Mouse (Mus musculus) heart, embryonic 10.5 days (tissue): ENCODE measurements at regions not wholly inside any gene's neighbourhood (a gene's known extent, or its start where the extent isn't known, plus 50 kb on each side); places are given as distances from the start of the nearest gene placed in this dataset.
A peak's percentile ranks its signal among the peaks of the same experiment; 100 is the strongest.

Experiments used
- DNase-seq: peaks from one replicate; pipeline ENCODE4 v3.0.0-alpha.2; 2017; ENCODE audit warnings: low spot score
- H3K27ac ChIP-seq: fragments of 300-500 bp; sonication (generic); 2 replicates; pipeline ENCODE4 v1.5.1; 2016; ENCODE audit warnings: mild to moderate bottlenecking
- H3K27me3 ChIP-seq: fragments of 300-500 bp; sonication (generic); 2 replicates; pipeline ENCODE4 v1.6.1; 2016; ENCODE audit warnings: mild to moderate bottlenecking; ENCODE audit not compliant: poor library complexity, insufficient read depth, severe bottlenecking
- H3K36me3 ChIP-seq: fragments of 300-500 bp; sonication (generic); 2 replicates; pipeline ENCODE4 v1.6.1; 2016; ENCODE audit warnings: mild to moderate bottlenecking, moderate library complexity
- H3K4me1 ChIP-seq: fragments of 300-500 bp; sonication (generic); 2 replicates; pipeline ENCODE4 v1.6.1; 2016; ENCODE audit warnings: mild to moderate bottlenecking
- H3K4me3 ChIP-seq: fragments of 300-500 bp; sonication (generic); 2 replicates; pipeline ENCODE4 v1.5.1; 2016; ENCODE audit warnings: mild to moderate bottlenecking, moderate library complexity
- H3K9me3 ChIP-seq: fragments of 300-500 bp; sonication (generic); 2 replicates; pipeline ENCODE4 v1.6.1; 2016; ENCODE audit warnings: mild to moderate bottlenecking, moderate library complexity
- WGBS: fragments of 180-500 bp; shearing (Covaris S2); methylation state at CpG from one replicate; pipeline ENCODE4 v1.1.7; 2016; 5-methylcytosine and 5-hydroxymethylcytosine counted together

DNA sequence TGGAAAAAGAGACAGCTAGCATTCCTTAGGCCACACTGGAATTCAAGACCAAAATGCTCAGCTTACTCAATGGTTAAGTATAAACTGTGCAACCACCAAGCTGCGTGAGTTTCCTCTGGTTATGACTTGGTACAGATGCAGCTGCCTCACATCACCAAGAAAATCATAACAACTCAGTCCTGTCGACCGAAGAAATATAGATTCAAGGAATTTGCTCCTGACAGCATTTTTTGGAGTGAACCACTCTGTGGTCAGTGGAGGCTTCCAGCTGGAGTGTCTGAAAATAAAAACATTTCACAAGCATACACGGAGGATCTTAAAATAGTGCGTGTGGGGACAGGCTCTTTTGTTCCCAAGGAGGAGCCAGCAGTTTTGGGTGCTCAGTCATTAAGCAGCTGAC is 253.8 kb downstream of the Bckdhb start:
- Histone ChIP-seq H3K9me3 (no peaks in the 10 kb centered on the region), H3K27ac (no peak overlapping the region), H3K36me3 (no peaks in the 10 kb centered on the region), H3K27me3 (no peaks in the 10 kb centered on the region), H3K4me1 (no peaks in the 10 kb centered on the region), H3K4me3 (no peak overlapping the region)
- WGBS = 75% methylated on average over 5 of the region's 5 CpGs
- no peak for DNase-seq

DNA sequence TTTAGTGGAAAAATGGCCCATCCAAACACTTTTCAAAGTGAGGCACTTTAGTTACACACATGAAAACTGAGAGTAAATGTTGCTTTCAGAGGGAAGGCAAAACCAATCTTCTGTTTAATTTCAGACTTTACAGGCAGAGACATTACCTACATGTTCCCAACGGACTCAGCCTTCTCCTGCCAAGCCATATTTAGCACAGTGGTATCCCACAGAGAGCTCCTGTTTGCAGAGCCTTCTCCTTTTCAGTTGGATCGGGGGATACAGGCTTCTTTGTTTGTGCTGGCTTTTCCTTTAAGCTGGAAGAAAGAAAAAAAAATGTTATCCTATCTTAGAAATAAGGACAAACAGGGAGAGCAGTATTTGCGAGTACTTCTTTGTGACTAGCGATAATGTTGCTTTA is 254.3 kb downstream of the Bckdhb start:
- 51% methylated on average over 4 of the region's 4 CpGs for WGBS
- no peaks in the 10 kb centered on the region for H3K9me3 ChIP-seq

DNA sequence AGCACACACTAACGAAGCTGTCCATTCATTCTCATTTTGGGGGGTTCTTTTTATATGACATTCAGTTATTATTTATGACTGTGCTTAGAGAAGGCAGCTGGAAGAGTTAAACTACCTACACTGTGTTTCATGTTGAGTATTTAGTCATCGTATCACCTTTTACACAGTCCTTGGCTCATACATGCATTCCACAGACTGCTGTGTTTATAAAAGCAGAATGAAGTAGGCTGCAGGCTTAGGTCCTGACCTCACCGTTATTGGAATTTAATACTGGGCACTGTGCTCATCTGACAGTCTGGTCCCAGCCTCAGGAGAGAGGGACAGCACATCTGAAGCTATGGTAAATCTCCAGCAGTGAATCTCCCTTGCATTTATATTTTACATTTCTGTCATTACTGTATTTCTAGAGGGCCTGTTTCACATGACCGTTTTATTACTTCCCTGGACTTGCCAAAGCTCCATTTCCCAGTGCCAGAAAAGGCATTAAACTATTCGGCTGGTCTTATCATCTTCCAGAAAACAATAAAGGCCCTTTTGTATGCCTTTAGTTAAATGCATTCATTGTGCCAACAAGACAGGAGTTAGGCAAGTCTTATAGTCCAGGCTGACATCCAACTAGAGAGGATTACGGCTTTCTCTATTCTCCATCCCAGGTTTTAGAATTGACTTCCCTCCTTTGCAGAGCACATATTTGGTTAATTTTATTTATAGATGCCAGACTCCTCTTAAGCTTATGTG is 258.9 kb downstream of the Bckdhb start:
- Histone ChIP-seq H3K27me3 (no peaks in the 10 kb centered on the region), H3K4me1 (no peaks in the 10 kb centered on the region), H3K27ac (no peak overlapping the region), H3K9me3 (no peaks in the 10 kb centered on the region), H3K4me3 (no peak overlapping the region), H3K36me3 (no peaks in the 10 kb centered on the region)
- no peak for DNase-seq
- 77% methylated on average over 6 of the region's 6 CpGs for WGBS

More for the DNA sequence above, 254.3 kb downstream of the Bckdhb start:
- Histone ChIP-seq H3K36me3 (no peaks in the 10 kb centered on the region), H3K4me3 (no peak overlapping the region), H3K27me3 (no peaks in the 10 kb centered on the region), H3K4me1 (no peaks in the 10 kb centered on the region), H3K27ac (no peak overlapping the region)
- no peak for DNase-seq

DNA sequence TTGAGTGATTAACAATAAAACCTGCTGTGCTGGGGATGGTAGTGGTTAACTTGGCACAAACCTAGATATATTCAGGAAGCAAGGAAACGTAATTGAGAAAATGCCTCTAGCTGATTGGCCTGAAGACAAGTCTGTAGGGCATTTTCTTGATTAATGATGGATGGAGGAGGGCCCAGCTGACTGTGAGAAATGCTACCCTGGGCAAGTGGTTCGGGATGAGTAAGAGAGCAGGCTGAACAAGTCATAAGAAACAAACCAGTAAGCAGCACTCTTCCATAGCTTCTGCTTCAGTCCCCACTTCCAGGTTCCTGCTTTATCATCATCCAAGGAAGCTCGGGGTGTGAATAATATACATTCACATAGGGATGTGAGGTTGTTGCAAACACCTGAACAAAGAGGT is 262.6 kb downstream of the Bckdhb start:
- WGBS = 69% methylated on average over 3 of the region's 3 CpGs
- DNase-seq = no peak

DNA sequence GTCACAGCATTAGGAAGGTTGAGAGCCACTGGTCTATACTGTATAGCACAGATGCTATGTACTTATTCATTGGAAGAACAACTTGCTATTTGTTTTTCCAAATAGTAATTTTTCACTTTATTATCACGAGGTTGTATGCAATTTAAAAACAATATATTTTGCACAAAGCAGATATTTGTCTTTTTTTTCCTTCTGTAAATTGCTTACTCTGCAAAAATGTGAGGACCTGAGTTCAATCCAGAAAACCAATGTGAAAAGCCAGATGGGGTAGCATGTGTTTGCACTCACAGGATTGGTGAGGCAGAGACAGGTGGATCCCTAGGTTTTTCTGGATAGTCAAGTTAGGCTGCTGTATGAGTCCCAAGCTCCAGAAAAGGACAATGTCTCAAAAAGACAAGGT is 268.5 kb downstream of the Bckdhb start:
- no peak for DNase-seq
- no peaks in the 10 kb centered on the region for H3K36me3 ChIP-seq
- no peak overlapping the region for H3K27ac ChIP-seq
- H3K4me1 ChIP-seq = no peaks in the 10 kb centered on the region
- H3K4me3 ChIP-seq = no peak overlapping the region
- H3K9me3 ChIP-seq = no peaks in the 10 kb centered on the region
- 57% methylated on average over 1 of the region's 1 CpGs for WGBS
- H3K27me3 ChIP-seq = no peaks in the 10 kb centered on the region

More for the DNA sequence above, 262.6 kb downstream of the Bckdhb start:
- no peak overlapping the region for H3K27ac ChIP-seq
- no peaks in the 10 kb centered on the region for H3K9me3 ChIP-seq
- H3K36me3 ChIP-seq = no peaks in the 10 kb centered on the region
- no peaks in the 10 kb centered on the region for H3K4me1 ChIP-seq
- H3K27me3 ChIP-seq = no peaks in the 10 kb centered on the region
- no peak overlapping the region for H3K4me3 ChIP-seq

DNA sequence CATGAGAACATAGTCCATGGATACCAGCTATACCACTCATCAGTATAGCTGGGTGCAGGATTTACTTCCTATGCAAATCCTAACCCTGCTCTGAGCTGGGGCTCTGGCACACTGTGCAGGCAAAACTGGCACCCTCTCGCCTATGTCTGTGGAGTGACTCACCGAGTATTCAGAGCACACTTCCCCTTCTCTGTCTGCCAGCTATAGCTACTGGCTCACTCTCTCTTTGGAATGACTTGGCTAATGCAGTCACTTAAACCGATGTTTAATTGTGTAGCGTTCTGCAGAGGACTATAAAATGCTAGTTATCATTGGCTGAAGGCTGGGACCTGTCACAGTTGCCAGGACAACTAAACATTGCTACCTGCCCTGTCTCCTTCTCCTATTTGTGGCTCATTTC is 269.8 kb downstream of the Bckdhb start:
- no peaks in the 10 kb centered on the region for H3K4me1 ChIP-seq
- H3K4me3 ChIP-seq = no peak overlapping the region
- H3K27ac ChIP-seq = no peak overlapping the region
- H3K9me3 ChIP-seq = no peaks in the 10 kb centered on the region
- no peak for DNase-seq
- 79% methylated on average over 4 of the region's 4 CpGs for WGBS
- no peaks in the 10 kb centered on the region for H3K27me3 ChIP-seq
- H3K36me3 ChIP-seq = no peaks in the 10 kb centered on the region

DNA sequence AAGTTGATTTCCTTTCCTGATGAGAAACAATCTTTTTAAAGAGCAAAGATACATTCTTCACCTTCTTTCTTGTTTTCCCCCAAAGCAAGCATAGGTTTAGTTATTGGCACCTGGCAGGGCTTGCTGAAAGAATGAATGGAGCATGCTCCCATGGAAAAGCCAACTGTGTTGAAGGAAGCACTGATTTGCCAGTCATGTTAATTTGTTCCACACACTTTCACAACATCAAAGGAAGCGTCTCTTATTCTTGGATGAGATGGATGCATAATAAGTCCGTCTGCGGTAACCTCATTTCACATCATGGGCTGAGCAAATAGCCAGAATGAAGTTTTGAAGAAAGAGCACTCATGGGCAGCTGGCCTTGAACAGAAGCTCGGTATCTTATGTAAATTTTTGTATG is 270.4 kb downstream of the Bckdhb start:
- Histone ChIP-seq H3K4me3 (no peak overlapping the region), H3K36me3 (no peaks in the 10 kb centered on the region), H3K27me3 (no peaks in the 10 kb centered on the region), H3K9me3 (no peaks in the 10 kb centered on the region), H3K4me1 (no peaks in the 10 kb centered on the region), H3K27ac (no peak overlapping the region)
- WGBS = 84% methylated on average over 4 of the region's 4 CpGs
- DNase-seq = no peak

DNA sequence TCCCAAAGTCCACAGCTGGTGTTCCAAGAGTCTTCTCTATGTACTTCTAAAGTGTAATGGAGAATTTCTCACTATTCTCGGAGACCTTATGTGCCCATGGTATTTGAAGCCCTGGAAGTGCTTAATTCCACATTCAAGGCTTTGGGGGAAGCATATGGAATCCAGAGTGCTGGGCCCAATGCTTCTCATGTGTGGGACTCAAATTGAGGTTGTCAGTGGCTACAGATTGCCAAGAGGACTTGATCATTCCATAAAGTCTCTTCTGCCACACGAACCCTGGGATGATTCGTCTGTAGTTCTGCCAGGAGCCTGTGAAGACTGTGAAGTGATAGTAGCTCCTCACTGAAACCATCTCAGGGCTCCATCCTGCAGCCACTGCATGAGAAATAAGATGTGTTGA is 275.3 kb downstream of the Bckdhb start:
- DNase-seq = no peak
- 78% methylated on average over 3 of the region's 3 CpGs for WGBS
- H3K4me3 ChIP-seq = no peak overlapping the region

DNA sequence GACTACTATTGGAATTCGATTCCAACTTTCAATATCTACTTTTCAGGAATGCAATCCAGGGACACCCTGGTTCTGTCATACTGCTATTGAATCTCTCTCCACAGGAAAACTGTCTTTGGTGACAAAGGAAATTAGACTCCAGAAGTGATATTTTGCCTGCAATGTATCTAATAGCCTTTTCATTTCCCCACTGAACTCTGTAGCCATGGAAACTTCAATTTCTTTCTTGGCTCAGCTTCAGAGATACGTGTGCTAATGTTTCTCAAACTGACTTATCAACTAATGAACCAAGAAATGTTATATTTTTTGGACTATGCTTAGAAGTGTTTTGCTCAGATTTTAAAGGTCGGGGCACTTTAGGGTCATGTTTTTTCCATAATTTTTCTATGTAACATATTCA is 279.1 kb downstream of the Bckdhb start:
- DNase-seq = no peak
- no peaks in the 10 kb centered on the region for H3K9me3 ChIP-seq
- WGBS = 77% methylated on average over 3 of the region's 3 CpGs
- H3K4me3 ChIP-seq = no peak overlapping the region
- no peaks in the 10 kb centered on the region for H3K36me3 ChIP-seq
- H3K4me1 ChIP-seq = no peaks in the 10 kb centered on the region
- H3K27me3 ChIP-seq = no peaks in the 10 kb centered on the region
- no peak overlapping the region for H3K27ac ChIP-seq

More for the DNA sequence above, 275.3 kb downstream of the Bckdhb start:
- Histone ChIP-seq H3K27me3 (no peaks in the 10 kb centered on the region), H3K4me1 (no peaks in the 10 kb centered on the region), H3K27ac (no peak overlapping the region), H3K36me3 (no peaks in the 10 kb centered on the region), H3K9me3 (no peaks in the 10 kb centered on the region)

DNA sequence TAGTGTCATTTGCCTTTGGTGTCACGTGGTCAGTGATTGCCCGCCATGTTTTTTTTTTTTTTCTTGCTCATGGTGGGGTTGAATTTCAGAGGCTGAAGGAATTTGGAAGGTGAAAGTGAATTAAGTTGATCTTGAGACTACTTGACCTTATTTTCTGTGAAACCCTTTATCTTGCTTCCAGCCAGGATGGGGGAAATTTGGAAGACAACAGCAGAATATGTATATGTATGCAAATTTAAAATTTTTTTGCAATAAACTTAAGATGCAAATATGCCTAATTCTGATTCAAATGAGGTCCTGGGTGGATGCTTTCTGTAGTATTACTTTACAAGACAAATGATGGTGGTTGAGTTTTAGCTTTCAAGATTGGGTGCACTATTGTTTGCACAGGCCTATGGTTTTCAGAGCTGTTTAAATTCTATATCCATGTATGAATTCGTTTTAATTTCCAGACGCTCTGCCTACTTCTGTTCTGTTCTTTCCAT is 315.6 kb downstream of the Bckdhb start:
- Histone ChIP-seq H3K27ac (no peak overlapping the region), H3K4me1 (no peaks in the 10 kb centered on the region), H3K27me3 (no peaks in the 10 kb centered on the region), H3K36me3 (no peaks in the 10 kb centered on the region), H3K4me3 (no peak overlapping the region), H3K9me3 (no peaks in the 10 kb centered on the region)
- DNase-seq = no peak
- 75% methylated on average over 4 of the region's 4 CpGs for WGBS

DNA sequence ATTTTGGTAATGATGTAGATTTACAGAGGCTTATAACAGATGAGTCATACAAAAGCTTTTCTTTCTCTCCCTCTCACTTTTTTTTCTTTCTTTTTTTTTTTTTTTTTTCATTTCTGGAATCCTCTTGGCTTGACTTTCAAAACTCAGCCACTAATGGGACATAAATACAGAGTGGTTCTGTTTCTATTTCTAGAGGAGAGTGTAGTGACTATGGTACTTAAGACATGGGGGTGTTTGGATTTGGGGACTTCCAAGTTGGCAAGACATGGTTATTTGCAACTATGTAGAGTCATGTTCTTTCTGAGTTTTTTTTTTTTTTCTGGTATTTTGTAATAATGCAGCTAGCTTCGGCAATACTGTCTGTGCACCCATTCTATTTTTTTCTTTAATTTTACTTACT is 324.8 kb downstream of the Bckdhb start:
- 82% methylated on average over 1 of the region's 1 CpGs for WGBS
- Histone ChIP-seq H3K27ac (no peak overlapping the region), H3K4me1 (no peaks in the 10 kb centered on the region), H3K4me3 (no peak overlapping the region), H3K27me3 (no peaks in the 10 kb centered on the region), H3K36me3 (no peaks in the 10 kb centered on the region), H3K9me3 (no peaks in the 10 kb centered on the region)
- no peak for DNase-seq

DNA sequence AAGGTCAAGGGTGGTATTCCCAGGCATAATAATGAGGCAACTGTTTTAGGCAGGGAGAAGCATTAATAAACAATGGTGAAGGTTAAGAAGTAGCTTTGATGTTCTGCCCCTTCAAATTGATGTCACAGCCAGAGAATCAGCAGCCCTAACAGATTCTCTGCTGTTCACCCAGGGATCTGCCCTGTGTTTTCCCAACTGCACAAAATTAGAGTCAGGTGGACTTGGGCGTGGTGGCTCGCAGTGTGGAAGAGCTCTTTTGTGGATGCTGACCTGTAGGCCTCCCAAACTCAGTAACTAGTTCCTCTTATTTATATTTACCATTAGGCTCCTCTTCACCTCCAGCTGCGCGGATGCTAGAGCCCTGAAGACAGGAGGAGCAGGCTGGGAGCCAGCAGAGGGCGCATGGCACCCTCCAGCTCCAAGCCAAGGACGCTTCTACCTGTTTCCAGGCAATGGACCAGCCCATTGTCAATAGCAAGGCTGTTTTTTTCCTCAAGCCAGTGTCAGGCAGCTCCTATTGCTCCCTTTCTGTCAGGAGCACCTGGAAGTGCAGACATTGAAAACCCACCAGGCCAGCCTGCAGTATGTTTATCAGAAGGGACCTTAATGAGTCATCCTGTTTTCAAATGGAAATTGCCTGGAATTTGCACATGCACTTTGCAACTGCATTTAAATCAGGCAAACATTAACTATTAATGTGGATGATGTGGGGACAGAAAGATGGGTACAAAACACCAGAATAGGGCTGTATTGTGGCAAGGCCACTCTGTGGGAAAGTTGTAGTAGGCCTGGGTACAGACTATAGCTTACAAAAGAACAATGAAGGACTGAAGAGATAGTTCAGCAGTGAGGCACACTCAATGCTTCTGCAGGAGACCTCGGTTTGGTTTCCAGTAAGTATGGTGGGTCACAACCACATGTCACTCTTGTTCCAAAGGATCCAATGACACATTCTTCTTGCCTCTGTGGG is 328.4 kb downstream of the Bckdhb start:
- Histone ChIP-seq H3K4me3 (no peak overlapping the region), H3K36me3 (no peaks in the 10 kb centered on the region), H3K9me3 (no peaks in the 10 kb centered on the region), H3K4me1 (no peaks in the 10 kb centered on the region), H3K27me3 (no peaks in the 10 kb centered on the region), H3K27ac (no peak overlapping the region)
- peak; percentile 77 for DNase-seq
- WGBS = 20% methylated on average over 7 of the region's 7 CpGs

DNA sequence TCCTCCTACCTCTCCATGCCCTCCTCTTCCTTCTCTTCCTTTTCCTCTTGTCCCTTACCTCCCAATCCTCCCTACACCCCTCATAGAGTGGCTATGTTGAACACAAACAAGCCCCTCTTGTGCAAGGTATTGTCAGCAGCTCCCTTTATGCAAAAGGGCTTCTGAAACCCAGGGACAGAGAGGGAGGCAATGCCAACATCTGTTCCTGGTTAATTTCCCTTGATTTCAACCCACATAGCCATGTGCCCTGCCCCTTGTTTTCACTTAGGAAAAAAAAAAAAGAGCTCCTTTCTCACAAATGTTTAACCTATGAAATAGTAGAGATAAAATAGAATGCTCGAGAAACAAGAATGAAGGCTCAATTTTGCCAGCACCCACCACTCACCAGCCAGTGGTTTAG is 333.5 kb downstream of the Bckdhb start:
- 61% methylated on average over 1 of the region's 1 CpGs for WGBS
- no peaks in the 10 kb centered on the region for H3K4me1 ChIP-seq

More for the DNA sequence above, 333.5 kb downstream of the Bckdhb start:
- no peaks in the 10 kb centered on the region for H3K9me3 ChIP-seq
- no peak overlapping the region for H3K4me3 ChIP-seq
- no peaks in the 10 kb centered on the region for H3K36me3 ChIP-seq
- no peaks in the 10 kb centered on the region for H3K27me3 ChIP-seq
- no peak overlapping the region for H3K27ac ChIP-seq
- no peak for DNase-seq
